In the genomic region with DNA sequence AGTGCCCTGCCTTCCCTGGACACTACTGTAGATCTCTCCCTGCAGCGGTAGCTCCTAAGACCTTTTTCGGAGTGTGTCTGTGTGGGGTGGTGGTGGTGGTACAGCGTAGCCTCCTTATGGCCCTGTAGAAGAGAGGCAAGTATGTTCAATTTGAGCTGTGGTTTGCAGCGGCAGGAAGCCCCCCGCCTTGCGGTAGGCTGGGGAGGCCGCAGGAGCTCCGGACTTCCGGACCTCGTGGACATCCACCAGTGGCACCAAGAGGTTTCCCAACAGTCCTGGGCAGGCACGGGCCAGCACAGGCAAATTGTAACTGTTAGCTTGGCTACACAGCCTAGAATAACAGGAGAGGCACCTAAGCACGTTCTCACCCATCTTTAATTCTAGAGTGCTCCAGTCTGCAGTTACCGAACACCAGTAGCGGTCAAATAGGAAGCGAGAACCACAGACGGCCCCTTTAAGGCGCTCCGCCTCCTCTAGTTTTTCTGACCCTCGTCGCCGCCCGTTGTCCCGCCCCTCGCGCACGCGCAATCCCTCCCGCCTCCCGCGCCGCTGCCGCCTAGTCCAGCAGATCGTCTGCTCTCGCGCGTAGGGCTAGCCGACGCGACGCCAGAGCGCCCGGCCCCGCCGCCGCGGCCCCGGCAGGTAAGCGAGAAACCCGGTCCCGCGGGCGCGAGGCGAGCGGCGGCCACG, we compare ENCODE assay signal across 7 mouse cellular contexts. TPM values are rescaled to one million over a fixed set of nuclear protein-coding genes. Genes with fewer than 3 reads are reported as not detected.
A peak's percentile ranks its signal among the peaks of the same experiment; 100 is the strongest.
DNase-seq lines count a peak whose midpoint lies in the region; ATAC-seq and TF ChIP-seq lines count a peak whose summit lies in the region.

TSS of gene Wdr5 (plus strand) at position 519 of the 690 bp plus-strand sequence.

- TF ChIP-seq POLR2A in small intestine, adult 2 months (IDR thresholded peaks at IDR 0.05; ENCODE audit: low read depth, low read length): no peak; the same call in 1 of the 2 replicates

- peaks cover 26% of the 10 kb centered on the region for H3K36me3 ChIP-seq in embryonic facial prominence, embryonic 10.5 days (replicated peaks)
- peaks cover 12% of the 10 kb centered on the region for H3K36me3 ChIP-seq in intestine, postnatal 0 days (ENCODE audit: control insufficient read depth, insufficient read depth)
- H3K36me3 ChIP-seq in midbrain, embryonic 12.5 days: peaks cover 14% of the 10 kb centered on the region
- H3K36me3 ChIP-seq in small intestine, adult 2 months (ENCODE audit: control insufficient read depth, insufficient read depth, low read length): peaks cover 12% of the 10 kb centered on the region

- H3K27me3 ChIP-seq in embryonic facial prominence, embryonic 10.5 days (replicated peaks; ENCODE audit: low read depth, poor library complexity, severe bottlenecking): no peaks in the 10 kb centered on the region
- no peaks in the 10 kb centered on the region for H3K27me3 ChIP-seq in intestine, postnatal 0 days (replicated peaks; ENCODE audit: control insufficient read depth, insufficient read depth, low read length)
- no peaks in the 10 kb centered on the region for H3K27me3 ChIP-seq in midbrain, embryonic 12.5 days
- no peaks in the 10 kb centered on the region for H3K27me3 ChIP-seq in small intestine, adult 2 months (ENCODE audit: control insufficient read depth, insufficient read depth, low read length)

- H3K27ac ChIP-seq in embryonic facial prominence, embryonic 10.5 days (replicated peaks): peak within 1 kb of the TSS; percentile 94
- H3K27ac ChIP-seq in intestine, postnatal 0 days (ENCODE audit: low read depth, low read length): peak within 1 kb of the TSS; percentile 82
- H3K27ac ChIP-seq in midbrain, embryonic 12.5 days (replicated peaks): peak within 1 kb of the TSS; percentile 83
- peak within 1 kb of the TSS; percentile 75 for H3K27ac ChIP-seq in small intestine, adult 2 months (ENCODE audit: insufficient read depth, low read depth, low read length)

- intact Hi-C loops in left cerebral cortex, postnatal 4 days (cut with DNase I): loop anchor here (5.0 kb wide), 1 partner anchor 42 kb away; no protein-coding TSS in a partner anchor

- H3K4me3 ChIP-seq in embryonic facial prominence, embryonic 10.5 days: peak within 1 kb of the TSS; percentile 91
- peak within 1 kb of the TSS; percentile 80 for H3K4me3 ChIP-seq in intestine, postnatal 0 days (ENCODE audit: low read depth, low read length)
- H3K4me3 ChIP-seq in midbrain, embryonic 12.5 days: peak within 1 kb of the TSS; percentile 92
- peak within 1 kb of the TSS; percentile 87 for H3K4me3 ChIP-seq in small intestine, adult 2 months (ENCODE audit: low read depth, low read length)

- H3K4me1 ChIP-seq in embryonic facial prominence, embryonic 10.5 days: peaks cover 32% of the 10 kb centered on the region
- H3K4me1 ChIP-seq in intestine, postnatal 0 days (replicated peaks; ENCODE audit: control insufficient read depth, insufficient read depth, low read length): no peaks in the 10 kb centered on the region; the same call in 1 of the 2 replicates
- peaks cover 26% of the 10 kb centered on the region for H3K4me1 ChIP-seq in midbrain, embryonic 12.5 days
- H3K4me1 ChIP-seq in small intestine, adult 2 months (ENCODE audit: control insufficient read depth, insufficient read depth, insufficient read length, low read length): peaks cover 20% of the 10 kb centered on the region; the same call in 1 of the 2 replicates

- peak; percentile 84 for ATAC-seq in intestine, postnatal 0 days
- peak; percentile 92 for ATAC-seq in midbrain, embryonic 12.5 days (ENCODE audit: low FRiP score, low read depth)

- 0 out of 2 replicates have a peak, but pooled peaks cover 4% of the 10 kb centered on the region for H3K9me3 ChIP-seq in embryonic facial prominence, embryonic 10.5 days
- H3K9me3 ChIP-seq in intestine, postnatal 0 days (ENCODE audit: control insufficient read depth): no peaks in the 10 kb centered on the region
- H3K9me3 ChIP-seq in midbrain, embryonic 12.5 days: peaks cover 5% of the 10 kb centered on the region; the same call in 1 of the 2 replicates

- peak within 1 kb of the TSS; percentile 95 for H3K4me2 ChIP-seq in intestine, postnatal 0 days (replicated peaks; ENCODE audit: low read depth)
- peak within 1 kb of the TSS; percentile 98 for H3K4me2 ChIP-seq in midbrain, embryonic 12.5 days (replicated peaks)

- under 1% methylated on average over 57 of the region's 57 CpGs for WGBS in embryonic facial prominence, embryonic 10.5 days
- under 1% methylated on average over 57 of the region's 57 CpGs for WGBS in intestine, postnatal 0 days
- under 1% methylated on average over 57 of the region's 57 CpGs for WGBS in midbrain, embryonic 12.5 days
- WGBS in small intestine, adult 2 months: 1% methylated on average over 57 of the region's 57 CpGs

- peak; percentile 80 for TF ChIP-seq CTCF in intestine, postnatal 0 days (IDR thresholded peaks at IDR 0.05; ENCODE audit: low read depth)
- TF ChIP-seq CTCF in small intestine, adult 2 months (IDR thresholded peaks at IDR 0.05; ENCODE audit: extremely low read depth, insufficient read length, insufficient replicate concordance, low read depth, low read length): peak; percentile 60; the same call in 1 of the 2 replicates

- peak within 1 kb of the TSS; percentile 86 for H3K9ac ChIP-seq in intestine, postnatal 0 days (ENCODE audit: low read depth, low read length)
- peak within 1 kb of the TSS; percentile 94 for H3K9ac ChIP-seq in midbrain, embryonic 12.5 days (replicated peaks)

- DNase-seq in adrenal gland, postnatal 10 days: peak; percentile 100
- DNase-seq in embryonic facial prominence, embryonic 10.5 days (ENCODE audit: low spot score): peak; percentile 98
- DNase-seq in gonadal fat pad, adult 2 months (ENCODE audit: low read depth): no peak
- peak; percentile 97 for DNase-seq in left cerebral cortex, postnatal 4 days

RNA-seq across cellular contexts. Expression of gene Wdr5, which starts in this region (rescaled TPM):
- total RNA-seq in adrenal gland, postnatal 10 days (2021): 10 to 100 TPM; 35.2 to 38.3 TPM
- polyA plus RNA-seq in embryonic facial prominence, embryonic 10.5 days (2016; fragmentation: Nextera tagmentation; extraction: Ambion mirVana): 81.5 and 86.2 TPM in 2 replicates
- 22.5 and 23.1 TPM in 2 replicates for polyA plus RNA-seq in gonadal fat pad, adult 2 months (2012; rRNA removed)
- 15.6 and 16.2 TPM in 2 replicates for polyA plus RNA-seq in intestine, postnatal 0 days (2015; fragmentation: Nextera tagmentation; extraction: Ambion mirVana)
- 10 to 100 TPM; 52.5 to 52.8 TPM for total RNA-seq in left cerebral cortex, postnatal 4 days (2021)
- polyA plus RNA-seq in midbrain, embryonic 12.5 days (2016; fragmentation: Nextera tagmentation; extraction: Ambion mirVana): 61.5 and 62.3 TPM in 2 replicates
- polyA plus RNA-seq in small intestine, adult 2 months (2012; rRNA removed): 12.2 and 22.6 TPM in 2 replicates
